Mouse (Mus musculus) liver, embryonic 14.5 days (tissue): ENCODE measurements around the gene Tmbim4. TPM values are rescaled to one million over a fixed set of nuclear protein-coding genes. Genes with fewer than 3 reads are reported as not detected.

Experiments
- ATAC-seq: fragments of 200-750 bp; cut with Nextera tagmentation; 2 replicates; pipeline ENCODE4 v1.8.0; 2017; ENCODE audit warnings: moderate number of reproducible peaks, mild to moderate bottlenecking, moderate library complexity; ENCODE audit not compliant: insufficient read depth
- DNase-seq, 3 experiments: peaks; one replicate each; pipeline ENCODE4 v3.0.0-alpha.2; 2012 to 2013; ENCODE audit warnings: low read depth in 3 of 3, low spot score in 3 of 3
- H3K27ac ChIP-seq: fragments of 300-500 bp; sonication (generic); 2 replicates; pipeline ENCODE4 v1.5.1; 2014; ENCODE audit warnings: moderate library complexity, mild to moderate bottlenecking, control low read depth, inconsistent platforms
- H3K27me3 ChIP-seq: fragments of 300-500 bp; sonication (generic); 2 replicates; pipeline ENCODE4 v1.6.1; 2014; ENCODE audit warnings: mild to moderate bottlenecking, low read length, moderate library complexity; ENCODE audit not compliant: control insufficient read depth, insufficient read depth
- H3K36me3 ChIP-seq: fragments of 300-500 bp; sonication (generic); replicated peaks from 2 replicates; pipeline ENCODE4 v1.6.1; 2014; ENCODE audit warnings: low read depth; ENCODE audit not compliant: control insufficient read depth, insufficient read depth
- H3K4me1 ChIP-seq, 2 experiments: fragments of 200-500 bp in 1 of 2; fragments of 300-500 bp in 1 of 2; sonication (generic) in 1 of 2; replicated peaks; 2 replicates each; pipeline ENCODE4 v1.6.1; 2012 to 2014; ENCODE audit warnings: antibody characterized with exemption in 1 of 2, inconsistent platforms in 1 of 2, low read length in 1 of 2; ENCODE audit not compliant: control insufficient read depth in 2 of 2, insufficient read depth in 2 of 2
- H3K4me2 ChIP-seq: fragments of 300-500 bp; sonication (generic); 2 replicates; pipeline ENCODE4 v1.6.1; 2014; ENCODE audit warnings: low read depth, mild to moderate bottlenecking, control low read depth, moderate library complexity
- H3K4me3 ChIP-seq, 2 experiments: fragments of 200-500 bp in 1 of 2; fragments of 300-500 bp in 1 of 2; sonication (generic) in 1 of 2; 2 replicates each; pipeline ENCODE4 v1.5.1; 2012 to 2014; ENCODE audit warnings: low read depth in 2 of 2, low read length in 2 of 2, mild to moderate bottlenecking in 2 of 2, control low read depth in 1 of 2, inconsistent platforms in 1 of 2, moderate library complexity in 1 of 2; ENCODE audit not compliant: insufficient read depth in 1 of 2
- H3K9ac ChIP-seq: fragments of 300-500 bp; sonication (generic); replicated peaks from 2 replicates; pipeline ENCODE4 v1.6.1; 2014; ENCODE audit warnings: mild to moderate bottlenecking, control low read depth, moderate library complexity
- H3K9me3 ChIP-seq: fragments of 300-500 bp; sonication (generic); 2 replicates; pipeline ENCODE4 v1.6.1; 2016; ENCODE audit warnings: low read length, mixed read lengths; ENCODE audit not compliant: control insufficient read depth
- CTCF ChIP-seq: IDR thresholded peaks from 2 replicates; pipeline ENCODE4 v1.5.1; 2016; ENCODE audit warnings: antibody characterized with exemption, low read depth, control low read depth
- EP300 ChIP-seq: IDR thresholded peaks from 2 replicates; pipeline ENCODE4 v1.6.1; 2016; ENCODE audit warnings: antibody characterized with exemption, low read depth
- WGBS: fragments of 180-500 bp; shearing (Covaris S2); extraction: QIAGEN DNeasy Blood & Tissue Kit; methylation state at CpG from one replicate; pipeline ENCODE4 v1.1.7; 2014; ENCODE audit not compliant: insufficient replicate concordance; 5-methylcytosine and 5-hydroxymethylcytosine counted together
- polyA plus RNA-seq, 2 experiments: library from polyadenylated mRNA; depleted of rRNA in 1 of 2; stranded (reverse) in 1 of 2; unstranded in 1 of 2; fragments of >200 nt; fragmentation: Nextera tagmentation in 1 of 2; extraction: Ambion mirVana in 1 of 2; gene quantifications; 2 replicates each; pipeline versions ENCODE4 v1.2.1 to v1.2.3; 2012 to 2014

The Tmbim4 gene
- polyA plus RNA-seq, 2 experiments: 40.1 to 82.2 TPM

DNA sequence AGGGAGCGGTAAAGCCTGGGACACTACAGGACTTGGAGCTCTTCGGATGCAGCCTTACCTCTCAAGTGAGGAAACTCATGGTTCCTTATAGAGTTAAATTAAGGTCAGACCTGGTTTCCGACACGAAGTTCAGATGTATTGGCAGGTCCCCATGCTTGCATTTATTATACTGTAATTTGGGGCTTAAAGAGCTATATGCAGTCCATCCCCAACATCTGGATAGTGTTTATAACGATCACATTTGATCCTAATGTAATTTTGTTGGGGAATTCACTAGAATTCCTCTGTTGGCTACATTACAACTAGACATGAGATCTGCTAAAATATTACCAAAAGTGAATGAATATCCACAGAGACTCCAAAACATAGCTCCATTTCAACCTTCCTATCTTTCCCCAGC, 44.3 kb downstream of the Tmbim4 start:
- no peak overlapping the region for H3K27ac ChIP-seq
- no peaks in the 10 kb centered on the region for H3K9me3 ChIP-seq
- no peaks in the 10 kb centered on the region for H3K4me1 ChIP-seq
- H3K36me3 ChIP-seq: no peaks in the 10 kb centered on the region
- H3K27me3 ChIP-seq: no peaks in the 10 kb centered on the region
- no peak overlapping the region for H3K4me3 ChIP-seq
- TF ChIP-seq CTCF (no peak), EP300 (no peak)
- ATAC-seq: no peak
- no peak for DNase-seq
- no peak overlapping the region for H3K4me2 ChIP-seq
- 70% methylated on average over 5 of the region's 5 CpGs for WGBS
- H3K9ac ChIP-seq: no peak overlapping the region

DNA sequence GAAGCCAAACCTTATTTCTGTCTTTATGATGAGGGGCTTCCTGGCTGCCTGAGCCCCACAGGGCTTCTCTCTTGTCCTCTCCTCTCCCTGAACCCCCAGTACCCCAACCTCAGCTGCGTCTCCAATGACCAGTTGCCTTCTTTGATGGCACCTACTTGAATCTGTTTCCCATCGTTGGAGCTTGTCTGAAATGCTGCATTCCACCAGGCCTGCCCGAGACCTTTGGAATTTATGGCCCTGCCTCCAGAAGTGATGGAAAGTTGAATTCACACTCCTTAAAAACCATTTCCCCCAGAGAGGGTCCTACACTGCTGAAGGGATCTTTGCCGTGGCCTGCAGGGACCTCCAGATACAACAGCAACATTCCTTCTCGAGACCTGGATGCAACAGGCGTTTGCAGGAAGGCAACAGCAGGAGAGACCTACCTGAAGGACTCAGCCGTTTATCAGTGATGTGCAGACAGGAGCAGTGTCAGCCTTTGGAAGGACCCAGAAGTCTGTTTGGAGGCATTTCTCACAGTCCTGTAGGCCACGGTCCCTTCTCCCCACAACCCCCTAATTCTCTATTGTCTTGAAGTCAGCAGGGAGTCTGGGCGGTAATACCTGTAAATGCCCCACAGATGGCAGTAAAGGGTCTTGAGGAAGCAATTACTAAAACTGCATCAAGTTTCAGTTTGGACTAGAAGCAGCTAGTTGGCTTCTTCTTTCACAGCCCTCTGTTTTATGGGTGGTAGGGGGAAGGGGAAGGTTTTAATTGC, 45.8 kb downstream of the Tmbim4 start:
- no peak overlapping the region for H3K4me2 ChIP-seq
- no peak overlapping the region for H3K27ac ChIP-seq
- peak in 2 of 3 experiments; percentile 33 to 37 for DNase-seq
- no peaks in the 10 kb centered on the region for H3K4me1 ChIP-seq
- 33% methylated on average over 9 of the region's 9 CpGs for WGBS
- no peak for ATAC-seq
- H3K27me3 ChIP-seq: no peaks in the 10 kb centered on the region
- H3K9me3 ChIP-seq: no peaks in the 10 kb centered on the region
- no peak overlapping the region for H3K4me3 ChIP-seq
- H3K36me3 ChIP-seq: no peaks in the 10 kb centered on the region
- TF ChIP-seq EP300 (no peak), CTCF (peak; percentile 54)
- no peak overlapping the region for H3K9ac ChIP-seq

DNA sequence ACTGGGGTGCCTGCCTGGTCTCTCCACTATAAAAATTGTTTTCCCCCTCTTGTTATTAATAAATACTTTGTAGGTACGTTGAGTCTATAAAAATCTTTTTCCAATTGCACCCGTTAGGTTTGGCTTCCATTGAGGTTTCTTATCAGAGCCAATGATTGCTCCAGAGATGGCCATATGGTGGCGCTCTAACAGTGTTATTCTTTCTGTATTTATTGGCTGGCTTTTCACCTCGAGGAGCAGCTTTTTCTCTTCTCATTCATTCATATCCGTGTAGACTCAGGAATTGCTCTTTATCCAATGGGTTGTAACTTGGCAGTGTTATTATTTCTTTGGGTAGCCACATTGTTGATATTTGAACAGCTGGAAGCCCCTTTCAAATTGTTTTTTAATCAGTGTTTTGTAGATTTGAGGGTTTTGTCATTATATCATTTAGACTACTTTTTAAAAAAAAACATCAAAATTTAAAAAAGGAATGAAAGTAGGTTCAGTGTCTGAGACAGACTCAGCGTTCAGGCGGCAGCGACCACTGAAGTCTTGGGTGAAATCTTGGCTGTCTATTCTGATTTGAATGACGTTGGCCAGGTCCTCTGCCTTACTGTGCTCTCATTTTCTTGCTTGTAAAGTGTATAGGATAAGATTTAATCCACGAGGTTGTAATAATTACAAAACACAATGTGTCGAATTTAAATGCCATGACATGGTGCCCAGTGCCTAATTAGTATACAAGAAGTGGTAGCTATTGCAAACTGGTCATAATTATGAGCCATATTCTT, 49.7 kb downstream of the Tmbim4 start:
- Histone ChIP-seq H3K27me3 (no peaks in the 10 kb centered on the region), H3K4me3 (no peak overlapping the region), H3K4me1 (no peaks in the 10 kb centered on the region), H3K9ac (no peak overlapping the region), H3K9me3 (no peaks in the 10 kb centered on the region), H3K27ac (no peak overlapping the region), H3K36me3 (no peaks in the 10 kb centered on the region), H3K4me2 (no peak overlapping the region)
- DNase-seq: no peak
- 44% methylated on average over 11 of the region's 11 CpGs for WGBS
- TF ChIP-seq CTCF (no peak), EP300 (no peak)
- no peak for ATAC-seq

DNA sequence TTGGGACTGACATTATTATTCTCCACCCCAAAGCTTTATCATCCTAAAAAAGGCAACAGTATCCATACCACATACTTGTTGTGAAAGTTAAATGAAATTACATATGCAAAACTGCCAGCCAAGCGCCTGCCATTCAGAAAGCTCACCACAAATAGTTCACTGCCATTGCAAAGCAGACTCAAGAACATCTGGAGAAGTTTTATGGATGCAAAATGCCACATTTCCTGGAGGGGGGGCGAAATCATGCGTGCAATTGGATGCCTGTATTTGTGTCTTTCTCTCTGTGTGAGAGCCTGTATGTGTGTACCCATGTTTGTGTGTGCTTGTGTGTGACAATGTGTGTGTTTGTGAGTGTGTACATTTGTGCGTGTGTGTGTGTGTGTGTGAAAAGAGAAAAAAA, 50.4 kb downstream of the Tmbim4 start:
- no peak for TF ChIP-seq EP300
- TF ChIP-seq CTCF: no peak
- Histone ChIP-seq H3K27me3 (no peaks in the 10 kb centered on the region), H3K9ac (no peak overlapping the region), H3K4me3 (no peak overlapping the region), H3K36me3 (no peaks in the 10 kb centered on the region), H3K9me3 (no peaks in the 10 kb centered on the region), H3K4me1 (no peaks in the 10 kb centered on the region), H3K4me2 (no peak overlapping the region), H3K27ac (no peak overlapping the region)
- DNase-seq (no peak), ATAC-seq (no peak)
- WGBS: 58% methylated on average over 4 of the region's 4 CpGs

DNA sequence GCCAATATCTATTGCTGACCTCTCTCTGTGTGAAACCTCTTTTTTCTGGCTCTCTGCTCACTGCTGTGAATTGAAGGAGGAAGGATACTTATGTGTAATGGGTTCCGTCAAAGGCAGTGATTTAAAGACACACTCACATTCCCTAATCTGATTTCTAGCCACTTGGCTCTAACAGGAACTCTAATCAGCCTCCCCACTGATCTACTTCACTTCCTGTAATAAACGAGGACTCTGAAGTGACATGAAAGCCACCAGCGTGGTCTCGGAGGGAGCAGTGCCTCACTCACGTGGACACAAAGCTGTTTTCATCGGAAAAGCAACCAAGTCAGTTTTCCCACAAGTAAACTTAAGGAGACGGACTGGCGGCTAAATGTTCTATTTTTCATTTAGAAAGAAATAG, 51.4 kb downstream of the Tmbim4 start:
- no peak for TF ChIP-seq EP300
- TF ChIP-seq CTCF: no peak
- ATAC-seq: no peak
- H3K4me2 ChIP-seq: no peak overlapping the region
- no peaks in the 10 kb centered on the region for H3K27me3 ChIP-seq
- H3K9ac ChIP-seq: no peak overlapping the region
- 16% methylated on average over 8 of the region's 8 CpGs for WGBS
- H3K27ac ChIP-seq: no peak overlapping the region
- DNase-seq: no peak
- H3K4me1 ChIP-seq: no peaks in the 10 kb centered on the region
- H3K4me3 ChIP-seq: no peak overlapping the region
- H3K9me3 ChIP-seq: no peaks in the 10 kb centered on the region
- no peaks in the 10 kb centered on the region for H3K36me3 ChIP-seq
